Mouse (Mus musculus) erythroblast, embryonic 14.5 days (primary cell): Measurements from ENCODE around the gene Specc1. TPM values are rescaled to one million over a fixed set of nuclear protein-coding genes. Genes with fewer than 3 reads are reported as not detected.

Experiments
- H3K27me3 ChIP-seq: 2 replicates; pipeline ENCODE4 v1.6.1; 2012; ENCODE audit warnings: inconsistent platforms; ENCODE audit not compliant: control insufficient read depth
- H3K36me3 ChIP-seq: 2 replicates; pipeline ENCODE4 v1.6.1; 2012; ENCODE audit warnings: mild to moderate bottlenecking, inconsistent platforms; ENCODE audit not compliant: control insufficient read depth
- H3K4me1 ChIP-seq: 2 replicates; pipeline ENCODE4 v1.6.1; 2012; ENCODE audit warnings: inconsistent platforms; ENCODE audit not compliant: control insufficient read depth
- H3K4me3 ChIP-seq: replicated peaks from 2 replicates; pipeline ENCODE3; 2012; ENCODE audit warnings: moderate library complexity, mild to moderate bottlenecking, inconsistent platforms
- H3K9me3 ChIP-seq: 2 replicates; pipeline ENCODE4 v1.6.1; 2012; ENCODE audit warnings: low read length, inconsistent platforms, mixed read lengths; ENCODE audit not compliant: control insufficient read depth
- GATA1 ChIP-seq: IDR thresholded peaks from 2 replicates; pipeline ENCODE4 v1.6.1; 2012; ENCODE audit warnings: low read length, inconsistent platforms, mixed read lengths
- TAL1 ChIP-seq: IDR thresholded peaks from 3 replicates; pipeline ENCODE4 v1.6.1; 2012; ENCODE audit warnings: low read length, inconsistent platforms, mixed read lengths
- polyA plus RNA-seq: library from polyadenylated mRNA; stranded (reverse); fragments of >175 nt; gene quantifications from 2 replicates; pipeline ENCODE4 v1.2.3, GENCODE M21; 2012

The Specc1 gene
- polyA plus RNA-seq, 1 experiment = 15.5 TPM

GRCm38 (mm10) chr11:61962684-61963083 is 6.1 kb downstream of the Specc1 start:
- Histone ChIP-seq H3K4me1 (peaks cover 95% of the 10 kb centered on the region), H3K27me3 (no peaks in the 10 kb centered on the region; the same call in 1 of the 2 replicates), H3K4me3 (peak overlapping the region; percentile 28), H3K9me3 (no peaks in the 10 kb centered on the region), H3K36me3 (peaks cover 92% of the 10 kb centered on the region)
- TF ChIP-seq GATA1 = no peak
- no peak for TF ChIP-seq TAL1

DNA sequence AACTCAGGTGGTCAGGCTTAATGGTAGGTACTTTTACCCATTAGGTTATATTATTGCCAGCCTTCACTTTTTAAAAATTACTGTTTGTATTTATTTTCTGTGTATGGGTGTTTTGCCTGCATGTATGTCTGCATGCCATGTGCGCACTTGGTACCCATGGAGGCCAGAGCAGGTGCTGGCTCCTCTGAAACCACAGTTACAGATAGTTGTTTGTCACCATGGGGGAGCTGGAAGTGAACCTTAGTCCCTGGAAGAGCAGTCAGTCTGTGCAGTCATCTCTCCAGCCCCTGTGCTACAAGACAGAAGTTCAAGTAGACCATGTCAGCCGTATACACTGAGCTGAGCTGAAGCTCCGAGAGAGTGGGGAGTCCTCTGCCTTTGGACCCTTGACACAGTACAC is 6.6 kb downstream of the Specc1 start:
- H3K9me3 ChIP-seq = no peaks in the 10 kb centered on the region
- H3K4me3 ChIP-seq = no peak overlapping the region
- peaks cover 96% of the 10 kb centered on the region for H3K36me3 ChIP-seq
- no peaks in the 10 kb centered on the region; the same call in 1 of the 2 replicates for H3K27me3 ChIP-seq
- TF ChIP-seq GATA1 (no peak), TAL1 (no peak)
- peaks cover 98% of the 10 kb centered on the region for H3K4me1 ChIP-seq

- peaks cover 97% of the 10 kb centered on the region for H3K4me1 ChIP-seq
- no peaks in the 10 kb centered on the region for H3K9me3 ChIP-seq
Measured at GRCm38 (mm10) chr11:61964611-61965010, 8.0 kb downstream of the Specc1 start.

DNA sequence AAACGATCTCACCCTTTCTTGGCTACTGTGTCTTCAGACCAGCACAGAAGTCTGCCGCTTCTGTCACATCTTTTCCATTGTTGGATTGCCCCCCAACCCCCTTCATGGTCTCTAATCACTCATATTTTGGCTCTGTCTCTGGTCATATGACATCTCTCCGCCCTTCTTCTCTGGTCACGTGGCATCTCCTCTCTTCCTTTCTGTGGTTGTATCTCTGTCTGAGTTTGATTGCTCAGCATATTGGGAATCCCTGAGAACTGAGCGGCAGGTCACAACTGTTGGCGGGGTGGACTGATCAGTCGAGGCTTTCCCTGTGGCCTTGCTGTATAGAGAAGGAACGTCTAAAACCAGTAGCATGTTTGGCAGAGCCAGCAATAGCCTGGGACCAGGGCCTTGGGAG is 10.5 kb downstream of the Specc1 start:
- H3K4me3 ChIP-seq = peak overlapping the region; percentile 2
- no peaks in the 10 kb centered on the region for H3K27me3 ChIP-seq
- TF ChIP-seq GATA1 = no peak
- no peak for TF ChIP-seq TAL1
- peaks cover 96% of the 10 kb centered on the region for H3K36me3 ChIP-seq
- peaks cover 98% of the 10 kb centered on the region for H3K4me1 ChIP-seq
- H3K9me3 ChIP-seq = no peaks in the 10 kb centered on the region

More at GRCm38 (mm10) chr11:61964611-61965010, 8.0 kb downstream of the Specc1 start:
- Histone ChIP-seq H3K4me3 (no peak overlapping the region), H3K36me3 (peaks cover 94% of the 10 kb centered on the region), H3K27me3 (no peaks in the 10 kb centered on the region)
- TF ChIP-seq TAL1 = no peak

GRCm38 (mm10) chr11:61968875-61969274 is 12.3 kb downstream of the Specc1 start:
- peak; percentile 52 for TF ChIP-seq TAL1
- peak; percentile 65 for TF ChIP-seq GATA1
- Histone ChIP-seq H3K4me1 (peaks cover 91% of the 10 kb centered on the region), H3K4me3 (peak overlapping the region; percentile 39), H3K36me3 (peaks cover 86% of the 10 kb centered on the region), H3K9me3 (no peaks in the 10 kb centered on the region), H3K27me3 (no peaks in the 10 kb centered on the region)

DNA sequence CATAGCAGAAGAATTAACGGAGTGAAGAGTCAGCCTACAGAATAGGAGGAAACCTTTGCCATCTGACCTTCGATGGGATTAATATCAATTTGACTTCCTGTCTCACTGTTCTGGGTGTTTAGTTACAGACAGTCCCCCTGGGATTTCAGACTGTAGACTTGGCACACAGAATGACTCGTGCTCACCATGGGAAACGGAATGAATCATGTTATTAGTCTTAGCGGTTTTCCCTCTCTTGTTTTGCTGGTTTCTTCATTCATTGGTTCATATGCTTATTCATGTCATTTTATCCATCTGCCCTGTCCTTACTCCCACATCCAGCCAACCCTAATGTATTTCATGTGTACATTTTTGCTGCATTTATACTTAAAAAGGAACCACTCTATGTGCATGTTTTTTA is 14.3 kb downstream of the Specc1 start:
- H3K36me3 ChIP-seq = peaks cover 82% of the 10 kb centered on the region
- TF ChIP-seq TAL1 = no peak
- TF ChIP-seq GATA1 = no peak
- H3K4me3 ChIP-seq = no peak overlapping the region
- no peaks in the 10 kb centered on the region for H3K9me3 ChIP-seq
- peaks cover 91% of the 10 kb centered on the region for H3K4me1 ChIP-seq
- no peaks in the 10 kb centered on the region for H3K27me3 ChIP-seq

DNA sequence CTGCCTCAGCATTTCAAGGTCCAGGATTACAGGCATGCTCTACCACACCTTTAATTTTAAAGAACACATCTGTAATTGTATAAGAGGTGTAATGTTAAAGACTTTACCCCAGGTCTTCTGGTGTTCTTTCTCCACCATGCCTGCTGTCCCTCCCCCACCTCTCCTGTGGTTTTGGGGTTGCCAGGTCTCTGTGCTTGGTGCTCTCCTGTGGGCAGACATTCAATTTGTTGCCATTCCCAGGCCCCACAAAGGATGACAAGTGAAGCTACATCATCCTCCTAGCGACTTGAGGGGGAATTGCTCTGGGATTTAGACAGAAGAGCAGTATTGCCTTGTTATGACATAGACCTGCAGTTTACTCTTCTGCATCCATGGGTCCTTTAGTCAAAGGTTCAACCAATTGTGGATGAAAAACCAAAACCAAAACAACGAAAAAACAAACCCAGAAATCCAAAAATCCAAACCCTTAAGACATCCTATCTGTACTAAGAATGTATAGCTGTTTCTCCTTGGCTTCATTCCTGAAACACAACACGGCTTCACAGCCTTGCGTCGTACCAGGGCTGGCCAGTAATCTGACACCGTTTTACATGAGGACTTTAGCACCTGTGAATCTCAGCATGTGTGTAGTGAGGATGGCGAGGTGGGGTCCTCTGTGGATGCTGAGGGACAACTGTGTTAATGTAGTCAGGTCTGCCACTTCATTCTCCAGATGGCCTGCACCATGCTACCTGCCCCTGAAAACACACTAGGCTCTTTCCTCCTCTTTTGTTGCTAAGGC is 15.1 kb downstream of the Specc1 start:
- H3K36me3 ChIP-seq = peaks cover 82% of the 10 kb centered on the region
- H3K4me1 ChIP-seq = peaks cover 91% of the 10 kb centered on the region
- H3K9me3 ChIP-seq = no peaks in the 10 kb centered on the region
- H3K27me3 ChIP-seq = no peaks in the 10 kb centered on the region
- H3K4me3 ChIP-seq = no peak overlapping the region
- no peak for TF ChIP-seq GATA1
- TF ChIP-seq TAL1 = no peak

- peaks cover 84% of the 10 kb centered on the region for H3K36me3 ChIP-seq
- H3K27me3 ChIP-seq = no peaks in the 10 kb centered on the region
- TF ChIP-seq GATA1 (no peak), TAL1 (no peak)
- no peak overlapping the region for H3K4me3 ChIP-seq
- H3K9me3 ChIP-seq = no peaks in the 10 kb centered on the region
- peaks cover 89% of the 10 kb centered on the region for H3K4me1 ChIP-seq
Measured at GRCm38 (mm10) chr11:61974106-61974707, 17.6 kb downstream of the Specc1 start.

- H3K9me3 ChIP-seq = no peaks in the 10 kb centered on the region
- peaks cover 83% of the 10 kb centered on the region for H3K36me3 ChIP-seq
- H3K4me3 ChIP-seq = peak overlapping the region; percentile 50
- TF ChIP-seq TAL1 = no peak
- TF ChIP-seq GATA1 = no peak
- peaks cover 79% of the 10 kb centered on the region for H3K4me1 ChIP-seq
- no peaks in the 10 kb centered on the region for H3K27me3 ChIP-seq
Measured at GRCm38 (mm10) chr11:61975783-61976182, 19.2 kb downstream of the Specc1 start.
